Mouse (Mus musculus): ENCODE data around the gene Usp39. TPM values are rescaled to one million over a fixed set of nuclear protein-coding genes. Genes with fewer than 3 reads are reported as not detected.

The Usp39 gene
- polyA plus RNA-seq, 1 experiment = 20.2 TPM

GRCm38 (mm10) chr6:72355066-72355911 lies 10.3 kb upstream of the Usp39 start, which contains the start of gene Tmem150a:
Gene Tmem150a, plus strand, starts transcription at chr6:72355447.
- Histone ChIP-seq H3K27ac (ENCODE audit: insufficient read depth, low read depth, low read length) (no peak within 1 kb of the TSS), H3K4me1 (ENCODE audit: control insufficient read depth, insufficient read depth, low read length) (peaks cover 21% of the 10 kb centered on the region), H3K4me3 (ENCODE audit: insufficient read depth, low read length) (peak within 1 kb of the TSS; percentile 65)
- TF ChIP-seq POLR2A (IDR thresholded peaks at IDR 0.05; ENCODE audit: borderline replicate concordance, low read depth, low read length) (no peak), CTCF (IDR thresholded peaks at IDR 0.05; ENCODE audit: low read depth, low read length) (no peak)

- TF ChIP-seq CTCF (IDR thresholded peaks at IDR 0.05; ENCODE audit: low read depth, low read length) = no peak
- no peak for TF ChIP-seq POLR2A (IDR thresholded peaks at IDR 0.05; ENCODE audit: borderline replicate concordance, low read depth, low read length)
- no peak overlapping the region for H3K4me3 ChIP-seq (ENCODE audit: insufficient read depth, low read length)
- no peak overlapping the region for H3K27ac ChIP-seq (ENCODE audit: insufficient read depth, low read depth, low read length)
- H3K4me1 ChIP-seq (ENCODE audit: control insufficient read depth, insufficient read depth, low read length) = peaks cover 33% of the 10 kb centered on the region
Observed at GRCm38 (mm10) chr6:72354025-72354424, 9.0 kb upstream of the Usp39 start.

- H3K4me1 ChIP-seq (ENCODE audit: control insufficient read depth, insufficient read depth, low read length) = peaks cover 43% of the 10 kb centered on the region
Observed at GRCm38 (mm10) chr6:72352636-72353405, 7.8 kb upstream of the Usp39 start.

GRCm38 (mm10) chr6:72350214-72350613 lies 5.2 kb upstream of the Usp39 start:
- H3K4me3 ChIP-seq (ENCODE audit: insufficient read depth, low read length) = no peak overlapping the region
- peak overlapping the region; percentile 15; the same call in 1 of the 2 replicates for H3K27ac ChIP-seq (ENCODE audit: insufficient read depth, low read depth, low read length)
- H3K4me1 ChIP-seq (ENCODE audit: control insufficient read depth, insufficient read depth, low read length) = peaks cover 50% of the 10 kb centered on the region
- TF ChIP-seq POLR2A (IDR thresholded peaks at IDR 0.05; ENCODE audit: borderline replicate concordance, low read depth, low read length) = no peak
- no peak for TF ChIP-seq CTCF (IDR thresholded peaks at IDR 0.05; ENCODE audit: low read depth, low read length)

More at GRCm38 (mm10) chr6:72352636-72353405, 7.8 kb upstream of the Usp39 start:
- TF ChIP-seq POLR2A (IDR thresholded peaks at IDR 0.05; ENCODE audit: borderline replicate concordance, low read depth, low read length) (no peak), CTCF (IDR thresholded peaks at IDR 0.05; ENCODE audit: low read depth, low read length) (no peak)
- H3K27ac ChIP-seq (ENCODE audit: insufficient read depth, low read depth, low read length) = no peak overlapping the region
- H3K4me3 ChIP-seq (ENCODE audit: insufficient read depth, low read length) = no peak overlapping the region

GRCm38 (mm10) chr6:72348411-72348810 lies 3.4 kb upstream of the Usp39 start:
- Histone ChIP-seq H3K27ac (ENCODE audit: insufficient read depth, low read depth, low read length) (peak overlapping the region; percentile 40), H3K4me1 (ENCODE audit: control insufficient read depth, insufficient read depth, low read length) (peaks cover 47% of the 10 kb centered on the region), H3K4me3 (ENCODE audit: insufficient read depth, low read length) (peak overlapping the region; percentile 88)
- no peak for TF ChIP-seq CTCF (IDR thresholded peaks at IDR 0.05; ENCODE audit: low read depth, low read length)

- H3K4me1 ChIP-seq (ENCODE audit: control insufficient read depth, insufficient read depth, low read length) = peaks cover 39% of the 10 kb centered on the region
- no peak for TF ChIP-seq POLR2A (IDR thresholded peaks at IDR 0.05; ENCODE audit: borderline replicate concordance, low read depth, low read length)
- H3K27ac ChIP-seq (ENCODE audit: insufficient read depth, low read depth, low read length) = peak within 1 kb of the TSS; percentile 49
- H3K4me3 ChIP-seq (ENCODE audit: insufficient read depth, low read length) = peak within 1 kb of the TSS; percentile 88
Observed at GRCm38 (mm10) chr6:72347166-72347941, 2.4 kb upstream of the Usp39 start, which contains the start of gene 0610030E20Rik. Gene 0610030E20Rik, plus strand, starts transcription at chr6:72347317.

- no peak for TF ChIP-seq CTCF (IDR thresholded peaks at IDR 0.05; ENCODE audit: low read depth, low read length)
- peaks cover 38% of the 10 kb centered on the region for H3K4me1 ChIP-seq (ENCODE audit: control insufficient read depth, insufficient read depth, low read length)
- H3K27ac ChIP-seq (ENCODE audit: insufficient read depth, low read depth, low read length) = no peak overlapping the region
- H3K4me3 ChIP-seq (ENCODE audit: insufficient read depth, low read length) = no peak overlapping the region
Observed at GRCm38 (mm10) chr6:72346261-72346660, 1.3 kb upstream of the Usp39 start.

- H3K27ac ChIP-seq (ENCODE audit: insufficient read depth, low read depth, low read length) = peak overlapping the region; percentile 20
- no peak for TF ChIP-seq CTCF (IDR thresholded peaks at IDR 0.05; ENCODE audit: low read depth, low read length)
- TF ChIP-seq POLR2A (IDR thresholded peaks at IDR 0.05; ENCODE audit: borderline replicate concordance, low read depth, low read length) = no peak
- H3K4me1 ChIP-seq (ENCODE audit: control insufficient read depth, insufficient read depth, low read length) = peaks cover 35% of the 10 kb centered on the region
- H3K4me3 ChIP-seq (ENCODE audit: insufficient read depth, low read length) = no peak overlapping the region
Observed at GRCm38 (mm10) chr6:72345633-72346032, 649 bp upstream of the Usp39 start.

- H3K4me1 ChIP-seq (ENCODE audit: control insufficient read depth, insufficient read depth, low read length) = peaks cover 24% of the 10 kb centered on the region
- peak overlapping the region; percentile 89 for H3K4me3 ChIP-seq (ENCODE audit: insufficient read depth, low read length)
- no peak for TF ChIP-seq POLR2A (IDR thresholded peaks at IDR 0.05; ENCODE audit: borderline replicate concordance, low read depth, low read length)
- no peak for TF ChIP-seq CTCF (IDR thresholded peaks at IDR 0.05; ENCODE audit: low read depth, low read length)
- peak overlapping the region; percentile 22 for H3K27ac ChIP-seq (ENCODE audit: insufficient read depth, low read depth, low read length)
Observed at GRCm38 (mm10) chr6:72344396-72345073, 449 bp downstream of the Usp39 start.
